Mouse (Mus musculus): ENCODE data around the gene Mgmt. TPM values are rescaled to one million over a fixed set of nuclear protein-coding genes. Genes with fewer than 3 reads are reported as not detected.

Mgmt gene
- 7.5 and 8.1 TPM in 2 replicates for polyA plus RNA-seq (2014; fragmentation: Nextera tagmentation; extraction: Ambion mirVana)

GRCm38 (mm10) chr7:136894106-136894986, at the start of gene Mgmt:
Gene Mgmt, plus strand, starts transcription at chr7:136894614.
- peak; percentile 97 for ATAC-seq (ENCODE audit: insufficient number of reproducible peaks, insufficient read depth, low FRiP score, low read depth)
- H3K4me3 ChIP-seq (ENCODE audit: control insufficient read depth in 1 of 2, insufficient read depth in 1 of 2, low read depth in 1 of 2, low read length in 2 of 2) = peak within 1 kb of the TSS; percentile 37 to 45
- no peaks in the 10 kb centered on the region for H3K9me3 ChIP-seq (ENCODE audit: control insufficient read depth, low read length)

GRCm38 (mm10) chr7:136844835-136845234, 49.6 kb upstream of the Mgmt start:
- Histone ChIP-seq H3K4me2 (ENCODE audit: low read length) (no peak overlapping the region), H3K9me3 (ENCODE audit: control insufficient read depth, low read length) (no peaks in the 10 kb centered on the region), H3K27me3 (ENCODE audit: control insufficient read depth, insufficient read depth, low read length) (no peaks in the 10 kb centered on the region), H3K9ac (ENCODE audit: low read length) (no peak overlapping the region), H3K36me3 (ENCODE audit: control insufficient read depth, insufficient read depth, low read length) (no peaks in the 10 kb centered on the region), H3K4me3 (ENCODE audit: control insufficient read depth in 1 of 2, insufficient read depth in 1 of 2, low read depth in 1 of 2, low read length in 2 of 2) (no peak overlapping the region), H3K4me1 (ENCODE audit: control insufficient read depth in 2 of 2, insufficient read depth in 2 of 2, low read length in 2 of 2) (peaks cover 8 to 14% of the 10 kb centered on the region in 2 experiments), H3K27ac (replicated peaks in 1 of 2; ENCODE audit: control insufficient read depth in 1 of 2, insufficient read depth in 1 of 2, low read depth in 2 of 2, low read length in 2 of 2) (no peak overlapping the region)
- no peak for ATAC-seq (ENCODE audit: insufficient number of reproducible peaks, insufficient read depth, low FRiP score, low read depth)
- 69% methylated on average over 5 of the region's 5 CpGs for WGBS

More at GRCm38 (mm10) chr7:136894106-136894986, at the start of gene Mgmt:
- Histone ChIP-seq H3K9ac (ENCODE audit: low read length) (peak within 1 kb of the TSS; percentile 64), H3K4me1 (ENCODE audit: control insufficient read depth in 2 of 2, insufficient read depth in 2 of 2, low read length in 2 of 2) (peaks cover 10 to 13% of the 10 kb centered on the region in 2 experiments), H3K36me3 (ENCODE audit: control insufficient read depth, insufficient read depth, low read length) (no peaks in the 10 kb centered on the region), H3K4me2 (ENCODE audit: low read length) (peak within 1 kb of the TSS; percentile 73), H3K27ac (replicated peaks in 1 of 2; ENCODE audit: control insufficient read depth in 1 of 2, insufficient read depth in 1 of 2, low read depth in 2 of 2, low read length in 2 of 2) (peak within 1 kb of the TSS; percentile 37 to 55; a peak in 2 of 4 replicates), H3K27me3 (ENCODE audit: control insufficient read depth, insufficient read depth, low read length) (no peaks in the 10 kb centered on the region)
- WGBS = 10% methylated on average over 33 of the region's 33 CpGs

DNA sequence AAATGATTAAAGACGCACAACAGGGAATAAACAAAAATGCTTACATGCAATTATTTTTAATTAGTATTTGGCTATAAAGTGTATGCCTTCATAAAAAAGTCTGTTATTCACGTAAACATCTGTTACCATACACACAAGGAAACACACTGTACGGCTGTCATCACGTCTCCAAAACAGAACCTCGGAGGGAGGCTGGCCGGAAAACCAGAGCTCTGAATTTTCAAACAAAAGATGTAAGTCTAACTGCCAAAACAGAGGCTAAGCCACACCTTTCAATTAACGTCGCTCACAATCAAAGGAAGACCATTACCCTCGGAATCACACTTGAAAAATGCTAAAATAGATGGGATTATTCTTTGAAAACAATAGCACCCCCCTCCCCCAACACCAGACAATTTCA, 49.1 kb upstream of the Mgmt start:
- ATAC-seq (ENCODE audit: insufficient number of reproducible peaks, insufficient read depth, low FRiP score, low read depth) = no peak
- Histone ChIP-seq H3K27ac (replicated peaks in 1 of 2; ENCODE audit: control insufficient read depth in 1 of 2, insufficient read depth in 1 of 2, low read depth in 2 of 2, low read length in 2 of 2) (no peak overlapping the region), H3K9ac (ENCODE audit: low read length) (no peak overlapping the region), H3K4me2 (ENCODE audit: low read length) (no peak overlapping the region), H3K9me3 (ENCODE audit: control insufficient read depth, low read length) (no peaks in the 10 kb centered on the region), H3K4me1 (ENCODE audit: control insufficient read depth in 2 of 2, insufficient read depth in 2 of 2, low read length in 2 of 2) (peaks cover 8 to 14% of the 10 kb centered on the region in 2 experiments), H3K36me3 (ENCODE audit: control insufficient read depth, insufficient read depth, low read length) (no peaks in the 10 kb centered on the region), H3K27me3 (ENCODE audit: control insufficient read depth, insufficient read depth, low read length) (no peaks in the 10 kb centered on the region), H3K4me3 (ENCODE audit: control insufficient read depth in 1 of 2, insufficient read depth in 1 of 2, low read depth in 1 of 2, low read length in 2 of 2) (no peak overlapping the region)
- 53% methylated on average over 9 of the region's 9 CpGs for WGBS

- no peak overlapping the region for H3K4me2 ChIP-seq (ENCODE audit: low read length)
- H3K4me3 ChIP-seq (ENCODE audit: control insufficient read depth in 1 of 2, insufficient read depth in 1 of 2, low read depth in 1 of 2, low read length in 2 of 2) = no peak overlapping the region
- no peaks in the 10 kb centered on the region for H3K36me3 ChIP-seq (ENCODE audit: control insufficient read depth, insufficient read depth, low read length)
- H3K4me1 ChIP-seq (ENCODE audit: control insufficient read depth in 2 of 2, insufficient read depth in 2 of 2, low read length in 2 of 2) = peaks cover 10 to 14% of the 10 kb centered on the region in 2 experiments
- H3K27me3 ChIP-seq (ENCODE audit: control insufficient read depth, insufficient read depth, low read length) = no peaks in the 10 kb centered on the region
- WGBS = 75% methylated on average over 10 of the region's 10 CpGs
- no peaks in the 10 kb centered on the region for H3K9me3 ChIP-seq (ENCODE audit: control insufficient read depth, low read length)
- H3K27ac ChIP-seq (replicated peaks in 1 of 2; ENCODE audit: control insufficient read depth in 1 of 2, insufficient read depth in 1 of 2, low read depth in 2 of 2, low read length in 2 of 2) = no peak overlapping the region
- no peak for ATAC-seq (ENCODE audit: insufficient number of reproducible peaks, insufficient read depth, low FRiP score, low read depth)
- H3K9ac ChIP-seq (ENCODE audit: low read length) = no peak overlapping the region
Measured at GRCm38 (mm10) chr7:136846086-136846620, 48.3 kb upstream of the Mgmt start.

GRCm38 (mm10) chr7:136847601-136848000, 46.8 kb upstream of the Mgmt start:
- Histone ChIP-seq H3K4me2 (ENCODE audit: low read length) (no peak overlapping the region), H3K27me3 (ENCODE audit: control insufficient read depth, insufficient read depth, low read length) (no peaks in the 10 kb centered on the region), H3K4me3 (ENCODE audit: control insufficient read depth in 1 of 2, insufficient read depth in 1 of 2, low read depth in 1 of 2, low read length in 2 of 2) (no peak overlapping the region), H3K36me3 (ENCODE audit: control insufficient read depth, insufficient read depth, low read length) (no peaks in the 10 kb centered on the region), H3K4me1 (ENCODE audit: control insufficient read depth in 2 of 2, insufficient read depth in 2 of 2, low read length in 2 of 2) (peaks cover 14 to 18% of the 10 kb centered on the region in 2 experiments), H3K27ac (replicated peaks in 1 of 2; ENCODE audit: control insufficient read depth in 1 of 2, insufficient read depth in 1 of 2, low read depth in 2 of 2, low read length in 2 of 2) (no peak overlapping the region), H3K9ac (ENCODE audit: low read length) (no peak overlapping the region), H3K9me3 (ENCODE audit: control insufficient read depth, low read length) (no peaks in the 10 kb centered on the region)
- no peak for ATAC-seq (ENCODE audit: insufficient number of reproducible peaks, insufficient read depth, low FRiP score, low read depth)
- 89% methylated on average over 6 of the region's 6 CpGs for WGBS

DNA sequence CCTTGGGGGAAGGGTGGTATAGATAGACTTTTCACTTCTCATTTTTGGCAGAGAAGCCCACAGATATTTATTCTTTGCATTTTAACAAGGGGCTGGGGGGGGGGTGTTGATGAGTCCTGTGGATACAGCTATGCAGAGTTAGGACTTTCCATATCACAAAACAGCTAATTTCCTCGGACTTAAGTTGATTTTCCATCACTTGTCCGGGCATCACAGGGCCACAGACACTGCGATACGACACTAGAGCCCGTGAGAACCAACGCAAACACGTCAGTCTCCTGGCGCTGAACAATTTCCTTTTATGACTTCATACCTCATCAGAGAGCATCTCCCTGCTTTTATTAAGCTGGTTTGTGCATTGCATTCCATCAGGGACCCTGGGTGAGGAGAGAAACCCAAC, 45.7 kb upstream of the Mgmt start:
- no peaks in the 10 kb centered on the region for H3K36me3 ChIP-seq (ENCODE audit: control insufficient read depth, insufficient read depth, low read length)
- H3K4me2 ChIP-seq (ENCODE audit: low read length) = no peak overlapping the region
- H3K4me1 ChIP-seq (ENCODE audit: control insufficient read depth in 2 of 2, insufficient read depth in 2 of 2, low read length in 2 of 2) = peaks cover 8 to 17% of the 10 kb centered on the region in 2 experiments
- H3K4me3 ChIP-seq (ENCODE audit: control insufficient read depth in 1 of 2, insufficient read depth in 1 of 2, low read depth in 1 of 2, low read length in 2 of 2) = no peak overlapping the region
- 70% methylated on average over 8 of the region's 8 CpGs for WGBS
- no peak for ATAC-seq (ENCODE audit: insufficient number of reproducible peaks, insufficient read depth, low FRiP score, low read depth)
- H3K27me3 ChIP-seq (ENCODE audit: control insufficient read depth, insufficient read depth, low read length) = no peaks in the 10 kb centered on the region
- no peaks in the 10 kb centered on the region for H3K9me3 ChIP-seq (ENCODE audit: control insufficient read depth, low read length)
- H3K9ac ChIP-seq (ENCODE audit: low read length) = no peak overlapping the region
- H3K27ac ChIP-seq (replicated peaks in 1 of 2; ENCODE audit: control insufficient read depth in 1 of 2, insufficient read depth in 1 of 2, low read depth in 2 of 2, low read length in 2 of 2) = no peak overlapping the region

DNA sequence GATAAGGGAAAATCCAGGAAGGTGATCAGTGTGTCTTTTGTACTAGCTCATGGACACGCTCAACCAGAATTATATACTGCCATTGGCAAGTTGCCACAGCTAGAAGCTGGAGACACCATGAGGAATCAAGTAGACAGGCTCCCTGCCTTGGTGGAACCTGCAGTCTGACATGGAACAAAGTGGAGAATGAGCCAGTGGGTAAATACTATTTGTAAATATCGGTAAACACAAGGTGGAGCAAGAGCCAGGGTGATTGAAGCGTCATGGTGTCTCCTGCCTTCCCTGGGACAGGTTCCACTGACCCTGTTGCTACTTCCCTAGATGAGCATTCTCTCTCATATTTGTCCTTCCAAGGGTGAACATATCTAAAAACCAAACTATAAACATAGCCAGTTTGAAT, 44.6 kb upstream of the Mgmt start:
- peaks cover 0 to 10% of the 10 kb centered on the region in 2 experiments; a peak in 3 of 4 replicates for H3K4me1 ChIP-seq (ENCODE audit: control insufficient read depth in 2 of 2, insufficient read depth in 2 of 2, low read length in 2 of 2)
- no peaks in the 10 kb centered on the region for H3K9me3 ChIP-seq (ENCODE audit: control insufficient read depth, low read length)
- no peak for ATAC-seq (ENCODE audit: insufficient number of reproducible peaks, insufficient read depth, low FRiP score, low read depth)
- H3K4me3 ChIP-seq (ENCODE audit: control insufficient read depth in 1 of 2, insufficient read depth in 1 of 2, low read depth in 1 of 2, low read length in 2 of 2) = no peak overlapping the region
- peak overlapping the region in 1 of 2 experiments; percentile 7; a peak in 1 of 4 replicates for H3K27ac ChIP-seq (replicated peaks in 1 of 2; ENCODE audit: control insufficient read depth in 1 of 2, insufficient read depth in 1 of 2, low read depth in 2 of 2, low read length in 2 of 2)
- H3K36me3 ChIP-seq (ENCODE audit: control insufficient read depth, insufficient read depth, low read length) = no peaks in the 10 kb centered on the region
- H3K27me3 ChIP-seq (ENCODE audit: control insufficient read depth, insufficient read depth, low read length) = no peaks in the 10 kb centered on the region
- 77% methylated on average over 3 of the region's 3 CpGs for WGBS
- no peak overlapping the region for H3K4me2 ChIP-seq (ENCODE audit: low read length)
- H3K9ac ChIP-seq (ENCODE audit: low read length) = no peak overlapping the region
